Mouse (Mus musculus) liver, embryonic 14 days (tissue): ENCODE data around the gene Ubr4. TPM values are rescaled to one million over a fixed set of nuclear protein-coding genes. Genes with fewer than 3 reads are reported as not detected.

Experiments used
- polyA plus RNA-seq: library from polyadenylated mRNA; depleted of rRNA; stranded (reverse); fragments of >200 nt; gene quantifications from 2 replicates; pipeline ENCODE4 v1.2.3, GENCODE M21; 2012; rRNA removed

Gene Ubr4
- polyA plus RNA-seq = 45.3 and 53.6 TPM in 2 replicates

DNA sequence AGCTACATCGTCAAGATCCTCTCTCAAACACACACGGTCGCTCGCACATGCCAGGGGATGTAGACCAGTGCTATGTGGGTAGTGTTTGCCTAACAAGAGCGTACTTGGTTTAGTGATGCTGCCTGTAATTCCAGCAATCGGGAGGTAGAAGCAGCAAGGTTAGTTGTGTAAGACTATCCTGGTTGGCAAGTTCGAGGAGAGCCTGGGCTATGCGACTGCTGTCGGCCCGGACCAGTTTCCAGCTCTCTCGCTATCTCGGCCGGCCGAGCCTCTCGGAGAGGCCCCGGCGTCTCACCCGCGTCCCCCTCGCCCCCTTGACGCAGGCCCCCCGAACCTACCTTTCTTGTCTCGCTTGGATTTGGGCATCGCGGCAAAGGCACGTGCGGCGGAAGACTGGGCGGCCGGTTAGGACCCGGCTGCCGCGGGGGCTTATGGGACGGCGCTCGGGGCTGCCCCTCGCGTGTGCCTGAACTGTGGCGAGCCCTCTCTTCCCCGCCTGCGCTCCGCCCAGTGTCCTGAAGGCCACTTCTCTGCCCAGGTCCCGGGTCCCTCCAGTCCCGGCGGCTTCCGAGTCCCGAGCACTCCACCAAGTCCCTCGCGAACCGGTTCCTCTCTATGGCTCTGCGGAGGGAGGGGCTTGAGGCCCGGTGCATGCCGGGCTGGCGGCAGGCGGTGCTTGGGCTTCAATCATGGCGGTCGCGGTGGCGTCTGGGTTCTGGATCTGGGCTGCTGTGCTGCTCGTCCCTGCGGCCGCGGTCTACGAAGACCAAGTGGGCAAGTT, at the start of gene Ubr4, which contains the start of the genes Mrto4 and Emc1:
Gene Ubr4 (plus strand): TSS at position 679 of the 781 bp plus-strand sequence.
Gene Mrto4 (minus strand): TSS at position 646 of the 781 bp plus-strand sequence.
Gene Emc1 (plus strand): TSS at position 657 of the 781 bp plus-strand sequence.

DNA sequence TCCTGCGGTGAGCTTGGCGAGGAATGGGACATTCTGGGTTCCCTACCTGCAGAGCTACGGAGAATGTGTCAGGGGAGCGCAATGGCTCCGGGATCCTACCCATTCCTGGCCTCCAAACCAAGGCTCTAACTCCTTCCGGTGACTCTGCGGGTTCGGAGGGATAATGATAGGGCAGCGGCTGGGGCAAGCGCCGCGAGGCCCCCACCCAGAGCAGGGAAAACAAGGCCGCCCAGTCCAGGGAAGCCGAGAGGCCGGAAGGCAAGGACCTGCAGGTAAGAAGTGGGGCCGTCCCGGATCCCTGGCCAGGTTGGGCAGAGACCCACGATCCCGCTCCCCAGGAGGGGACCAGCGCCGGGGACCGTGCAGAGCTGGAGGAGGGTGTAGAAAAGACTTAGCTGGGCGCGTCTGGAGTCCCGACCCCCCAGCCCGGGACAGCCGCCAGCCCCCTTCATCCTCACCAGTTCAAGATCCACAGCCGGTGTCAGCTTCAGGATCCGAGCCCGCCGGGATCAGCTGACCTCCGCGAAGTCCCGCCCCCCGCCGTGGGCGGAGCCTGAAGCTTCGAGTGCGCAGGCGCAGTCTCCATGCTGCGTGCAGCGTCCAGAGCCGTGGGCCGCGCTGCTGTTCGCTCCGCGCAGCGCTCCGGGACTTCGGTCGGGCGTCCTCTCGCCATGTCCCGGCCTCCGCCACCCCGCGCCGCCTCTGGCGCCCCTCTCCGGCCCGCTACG, 42.1 kb upstream of the Ubr4 start, which contains the start of the genes Pqlc2 and Akr7a5:
Gene Pqlc2 (minus strand): TSS at position 538 of the 728 bp plus-strand sequence.
Gene Akr7a5 (plus strand): TSS at position 574 of the 728 bp plus-strand sequence.

GRCm38 (mm10) chr4:139530248-139530647, 177.8 kb downstream of the Ubr4 start, which contains the start of gene Iffo2:
TSS of gene Iffo2 (plus strand) at chr4:139530548.

Other genes starting within 250 kb of the Ubr4 start
- 81.7 and 88.0 TPM in 2 replicates for gene Minos1, start 221.5 kb upstream of the Ubr4 start, polyA plus RNA-seq
- 67.3 and 73.3 TPM in 2 replicates for gene Capzb, start 159.7 kb upstream of the Ubr4 start, polyA plus RNA-seq
- gene Pqlc2, start 41.9 kb upstream of the Ubr4 start, polyA plus RNA-seq = 6.0 and 7.5 TPM in 2 replicates
- 7.8 and 8.8 TPM in 2 replicates for gene Akr7a5, start 41.9 kb upstream of the Ubr4 start, polyA plus RNA-seq
- 60.3 and 64.6 TPM in 2 replicates for gene Mrto4, start within 50 bp of the Ubr4 start, polyA plus RNA-seq
- 9.8 and 12.4 TPM in 2 replicates for gene Emc1, start within 50 bp of the Ubr4 start, polyA plus RNA-seq
- 1.4 TPM in 2 replicates for gene Iffo2, start 177.9 kb downstream of the Ubr4 start, polyA plus RNA-seq